Mouse (Mus musculus) embryonic facial prominence, embryonic 12.5 days (tissue): ENCODE data around the gene Cfap157. TPM values are rescaled to one million over a fixed set of nuclear protein-coding genes. Genes with fewer than 3 reads are reported as not detected.

Experiments
- ATAC-seq: fragments of 200-750 bp; cut with Nextera tagmentation; 2 replicates; pipeline ENCODE4 v1.8.0; 2017; ENCODE audit not compliant: insufficient number of reproducible peaks, insufficient read depth, low FRiP score, low TSS enrichment
- H3K27ac ChIP-seq: fragments of 300-500 bp; sonication (generic); 2 replicates; pipeline ENCODE4 v1.5.1; 2016; ENCODE audit warnings: mild to moderate bottlenecking
- H3K27me3 ChIP-seq: fragments of 300-500 bp; sonication (generic); 2 replicates; pipeline ENCODE4 v1.6.1; 2016; ENCODE audit warnings: mild to moderate bottlenecking, moderate library complexity
- H3K36me3 ChIP-seq: fragments of 300-500 bp; sonication (generic); 2 replicates; pipeline ENCODE4 v1.6.1; 2016; ENCODE audit warnings: mild to moderate bottlenecking
- H3K4me1 ChIP-seq: fragments of 300-500 bp; sonication (generic); 2 replicates; pipeline ENCODE4 v1.6.1; 2016
- H3K4me2 ChIP-seq: fragments of 300-500 bp; sonication (generic); replicated peaks from 2 replicates; pipeline ENCODE4 v1.6.1; 2016; ENCODE audit warnings: mild to moderate bottlenecking, moderate library complexity
- H3K4me3 ChIP-seq: fragments of 300-500 bp; sonication (generic); 2 replicates; pipeline ENCODE4 v1.5.1; 2016; ENCODE audit warnings: mild to moderate bottlenecking
- H3K9ac ChIP-seq: fragments of 300-500 bp; sonication (generic); 2 replicates; pipeline ENCODE4 v1.6.1; 2016; ENCODE audit warnings: mild to moderate bottlenecking, moderate library complexity
- H3K9me3 ChIP-seq: fragments of 300-500 bp; sonication (generic); 2 replicates; pipeline ENCODE4 v1.6.1; 2016; ENCODE audit warnings: mild to moderate bottlenecking, moderate library complexity
- WGBS: fragments of 180-500 bp; shearing (Covaris S2); methylation state at CpG from one replicate; pipeline ENCODE4 v1.1.7; 2016; 5-methylcytosine and 5-hydroxymethylcytosine counted together
- polyA plus RNA-seq: library from polyadenylated mRNA; unstranded; fragments of >200 nt; fragmentation: Nextera tagmentation; extraction: Ambion mirVana; gene quantifications from 2 replicates; pipeline ENCODE4 v1.2.1, GENCODE M21; 2016

Cfap157 gene
- polyA plus RNA-seq = 0.74 and 1.6 TPM in 2 replicates

- Histone ChIP-seq H3K9me3 (no peaks in the 10 kb centered on the region), H3K4me3 (no peak within 1 kb of the TSS), H3K4me1 (no peaks in the 10 kb centered on the region), H3K4me2 (no peak within 1 kb of the TSS), H3K36me3 (no peaks in the 10 kb centered on the region), H3K27me3 (no peaks in the 10 kb centered on the region), H3K9ac (no peak within 1 kb of the TSS), H3K27ac (no peak within 1 kb of the TSS)
- no peak for ATAC-seq
- 62% methylated on average over 4 of the region's 4 CpGs for WGBS
Measured at GRCm38 (mm10) chr2:32784048-32784681, at the start of gene Cfap157. Gene Cfap157, minus strand, starts transcription at chr2:32784428.

- no peak for ATAC-seq
- WGBS = 80% methylated on average over 11 of the region's 11 CpGs
- Histone ChIP-seq H3K4me1 (peaks cover 10% of the 10 kb centered on the region), H3K4me3 (no peak overlapping the region), H3K27ac (no peak overlapping the region), H3K4me2 (no peak overlapping the region), H3K27me3 (no peaks in the 10 kb centered on the region), H3K9ac (no peak overlapping the region), H3K9me3 (no peaks in the 10 kb centered on the region), H3K36me3 (no peaks in the 10 kb centered on the region)
Measured at GRCm38 (mm10) chr2:32828979-32829676, 44.9 kb upstream of the Cfap157 start.

GRCm38 (mm10) chr2:32825796-32826195 is 41.6 kb upstream of the Cfap157 start:
- no peak overlapping the region for H3K4me3 ChIP-seq
- peaks cover 16% of the 10 kb centered on the region for H3K4me1 ChIP-seq
- H3K27me3 ChIP-seq = no peaks in the 10 kb centered on the region
- H3K36me3 ChIP-seq = no peaks in the 10 kb centered on the region
- H3K9me3 ChIP-seq = no peaks in the 10 kb centered on the region
- 88% methylated on average over 6 of the region's 6 CpGs for WGBS
- H3K27ac ChIP-seq = no peak overlapping the region
- no peak for ATAC-seq
- H3K4me2 ChIP-seq = no peak overlapping the region
- H3K9ac ChIP-seq = no peak overlapping the region

GRCm38 (mm10) chr2:32824778-32825177 is 40.5 kb upstream of the Cfap157 start:
- Histone ChIP-seq H3K9ac (no peak overlapping the region), H3K27ac (0 out of 2 replicates have a peak overlapping the region, but pooled peaks have one; percentile 2), H3K4me3 (no peak overlapping the region), H3K36me3 (no peaks in the 10 kb centered on the region), H3K4me1 (peaks cover 16% of the 10 kb centered on the region), H3K27me3 (no peaks in the 10 kb centered on the region), H3K9me3 (no peaks in the 10 kb centered on the region), H3K4me2 (no peak overlapping the region)
- no peak for ATAC-seq
- WGBS = 83% methylated on average over 1 of the region's 1 CpGs

- H3K27ac ChIP-seq = 0 out of 2 replicates have a peak overlapping the region, but pooled peaks have one; percentile 2
- no peak overlapping the region for H3K4me3 ChIP-seq
- H3K4me1 ChIP-seq = peaks cover 16% of the 10 kb centered on the region
- H3K27me3 ChIP-seq = no peaks in the 10 kb centered on the region
- no peak overlapping the region for H3K9ac ChIP-seq
- ATAC-seq = no peak
- no peaks in the 10 kb centered on the region for H3K36me3 ChIP-seq
- WGBS = 32% methylated on average over 8 of the region's 8 CpGs
- no peaks in the 10 kb centered on the region for H3K9me3 ChIP-seq
- no peak overlapping the region for H3K4me2 ChIP-seq
Measured at GRCm38 (mm10) chr2:32824181-32824580, 40.0 kb upstream of the Cfap157 start.

GRCm38 (mm10) chr2:32823579-32824154 is 39.4 kb upstream of the Cfap157 start:
- no peaks in the 10 kb centered on the region for H3K36me3 ChIP-seq
- ATAC-seq = no peak
- no peak overlapping the region for H3K4me2 ChIP-seq
- WGBS = 56% methylated on average over 8 of the region's 8 CpGs
- H3K4me3 ChIP-seq = no peak overlapping the region
- H3K27me3 ChIP-seq = no peaks in the 10 kb centered on the region
- no peaks in the 10 kb centered on the region for H3K9me3 ChIP-seq
- peaks cover 16% of the 10 kb centered on the region for H3K4me1 ChIP-seq
- peak overlapping the region; percentile 7; the same call in 1 of the 2 replicates for H3K9ac ChIP-seq
- 0 out of 2 replicates have a peak overlapping the region, but pooled peaks have one; percentile 23 for H3K27ac ChIP-seq

GRCm38 (mm10) chr2:32823153-32823552 is 38.9 kb upstream of the Cfap157 start:
- H3K9ac ChIP-seq = peak overlapping the region; percentile 7; the same call in 1 of the 2 replicates

GRCm38 (mm10) chr2:32822643-32823042 is 38.4 kb upstream of the Cfap157 start:
- Histone ChIP-seq H3K4me2 (no peak overlapping the region), H3K27ac (no peak overlapping the region), H3K4me3 (no peak overlapping the region), H3K4me1 (peaks cover 16% of the 10 kb centered on the region), H3K9me3 (no peaks in the 10 kb centered on the region), H3K36me3 (peaks cover 5% of the 10 kb centered on the region; the same call in 1 of the 2 replicates), H3K27me3 (no peaks in the 10 kb centered on the region), H3K9ac (no peak overlapping the region)
- ATAC-seq = no peak
- WGBS = 72% methylated on average over 6 of the region's 6 CpGs

More at GRCm38 (mm10) chr2:32823153-32823552, 38.9 kb upstream of the Cfap157 start:
- Histone ChIP-seq H3K27me3 (no peaks in the 10 kb centered on the region), H3K27ac (0 out of 2 replicates have a peak overlapping the region, but pooled peaks have one; percentile 23), H3K4me1 (peaks cover 16% of the 10 kb centered on the region), H3K4me3 (no peak overlapping the region), H3K36me3 (peaks cover 2% of the 10 kb centered on the region; the same call in 1 of the 2 replicates), H3K9me3 (no peaks in the 10 kb centered on the region), H3K4me2 (no peak overlapping the region)
- ATAC-seq = no peak
- WGBS = 40% methylated on average over 11 of the region's 11 CpGs

- 72% methylated on average over 11 of the region's 11 CpGs for WGBS
- H3K4me3 ChIP-seq = no peak overlapping the region
- no peak overlapping the region for H3K9ac ChIP-seq
- no peaks in the 10 kb centered on the region for H3K9me3 ChIP-seq
- H3K27me3 ChIP-seq = no peaks in the 10 kb centered on the region
- H3K27ac ChIP-seq = no peak overlapping the region
- ATAC-seq = no peak
- H3K36me3 ChIP-seq = peaks cover 5% of the 10 kb centered on the region; the same call in 1 of the 2 replicates
- H3K4me2 ChIP-seq = no peak overlapping the region
- peaks cover 16% of the 10 kb centered on the region for H3K4me1 ChIP-seq
Measured at GRCm38 (mm10) chr2:32821041-32821802, 37.0 kb upstream of the Cfap157 start.

GRCm38 (mm10) chr2:32818208-32818607 is 34.0 kb upstream of the Cfap157 start:
- no peak overlapping the region for H3K4me3 ChIP-seq
- 96% methylated on average over 5 of the region's 5 CpGs for WGBS
- no peak for ATAC-seq

GRCm38 (mm10) chr2:32817589-32817988 is 33.4 kb upstream of the Cfap157 start:
- Histone ChIP-seq H3K36me3 (peaks cover 17% of the 10 kb centered on the region; the same call in 1 of the 2 replicates), H3K9ac (no peak overlapping the region), H3K9me3 (no peaks in the 10 kb centered on the region), H3K27ac (no peak overlapping the region), H3K27me3 (no peaks in the 10 kb centered on the region), H3K4me2 (no peak overlapping the region), H3K4me3 (no peak overlapping the region), H3K4me1 (no peaks in the 10 kb centered on the region)
- no peak for ATAC-seq
- WGBS = 71% methylated on average over 7 of the region's 7 CpGs

More at GRCm38 (mm10) chr2:32818208-32818607, 34.0 kb upstream of the Cfap157 start:
- no peak overlapping the region for H3K4me2 ChIP-seq
- no peaks in the 10 kb centered on the region for H3K27me3 ChIP-seq
- no peaks in the 10 kb centered on the region for H3K9me3 ChIP-seq
- peaks cover 3% of the 10 kb centered on the region; the same call in 1 of the 2 replicates for H3K4me1 ChIP-seq
- H3K27ac ChIP-seq = no peak overlapping the region
- peaks cover 11% of the 10 kb centered on the region; the same call in 1 of the 2 replicates for H3K36me3 ChIP-seq
- H3K9ac ChIP-seq = no peak overlapping the region
